Mouse (Mus musculus) heart, embryonic 16.5 days (tissue): ENCODE data around the gene Zfp518b. TPM values are rescaled to one million over a fixed set of nuclear protein-coding genes. Genes with fewer than 3 reads are reported as not detected.

ENCODE experiments used
- ATAC-seq: fragments of 200-750 bp; cut with Nextera tagmentation; replicated peaks from 2 replicates; pipeline ENCODE4 v1.8.0; 2017; ENCODE audit warnings: moderate number of reproducible peaks; ENCODE audit not compliant: insufficient read depth, low FRiP score; ENCODE audit errors: extremely low read depth
- H3K27ac ChIP-seq: fragments of 300-500 bp; sonication (generic); 2 replicates; pipeline ENCODE4 v1.5.1; 2014; ENCODE audit warnings: mild to moderate bottlenecking, low read length, control low read depth, moderate library complexity
- H3K27me3 ChIP-seq: fragments of 300-500 bp; sonication (generic); 2 replicates; pipeline ENCODE4 v1.6.1; 2014; ENCODE audit warnings: low read length, mixed read lengths; ENCODE audit not compliant: control insufficient read depth, insufficient read depth
- H3K36me3 ChIP-seq: fragments of 300-500 bp; sonication (generic); 2 replicates; pipeline ENCODE4 v1.6.1; 2014; ENCODE audit not compliant: control insufficient read depth, insufficient read depth
- H3K4me1 ChIP-seq: fragments of 300-500 bp; sonication (generic); 2 replicates; pipeline ENCODE4 v1.6.1; 2014; ENCODE audit warnings: low read length, mixed read lengths; ENCODE audit not compliant: control insufficient read depth, insufficient read depth
- H3K4me2 ChIP-seq: fragments of 300-500 bp; sonication (generic); 2 replicates; pipeline ENCODE4 v1.6.1; 2014; ENCODE audit warnings: low read depth, mild to moderate bottlenecking, control low read depth, low read length
- H3K4me3 ChIP-seq: fragments of 300-500 bp; sonication (generic); 2 replicates; pipeline ENCODE4 v1.5.1; 2014; ENCODE audit warnings: mild to moderate bottlenecking, control low read depth, low read length
- H3K9ac ChIP-seq: fragments of 300-500 bp; sonication (generic); 2 replicates; pipeline ENCODE4 v1.6.1; 2014; ENCODE audit warnings: low read length, control low read depth
- H3K9me3 ChIP-seq: fragments of 300-500 bp; sonication (generic); replicated peaks from 2 replicates; pipeline ENCODE4 v1.6.1; 2016; ENCODE audit warnings: low read length; ENCODE audit not compliant: control insufficient read depth
- whole genome bisulfite sequencing: fragments of 180-500 bp; shearing (Covaris S2); extraction: QIAGEN DNeasy Blood & Tissue Kit; methylation state at CpG from one replicate; pipeline ENCODE4 v1.1.7; 2014; 5-methylcytosine and 5-hydroxymethylcytosine counted together
- polyA plus RNA-seq: library from polyadenylated mRNA; unstranded; fragments of >200 nt; fragmentation: Nextera tagmentation; extraction: Ambion mirVana; gene quantifications from 2 replicates; pipeline ENCODE4 v1.2.1, GENCODE M21; 2015

Gene Zfp518b
- polyA plus RNA-seq = 6.9 and 7.4 TPM in 2 replicates

GRCm38 (mm10) chr5:38684164-38684911 lies at the start of gene Zfp518b:
Zfp518b (minus strand) TSS chr5:38684826.
- WGBS = under 1% methylated on average over 89 of the region's 89 CpGs
- Histone ChIP-seq H3K4me3 (peak within 1 kb of the TSS; percentile 71), H3K9ac (peak within 1 kb of the TSS; percentile 88), H3K9me3 (no peaks in the 10 kb centered on the region), H3K4me1 (peaks cover 3% of the 10 kb centered on the region; the same call in 1 of the 2 replicates), H3K36me3 (peaks cover 11% of the 10 kb centered on the region; the same call in 1 of the 2 replicates), H3K27me3 (no peaks in the 10 kb centered on the region), H3K4me2 (peak within 1 kb of the TSS; percentile 96), H3K27ac (peak within 1 kb of the TSS; percentile 71)
- peak; percentile 90 for ATAC-seq

- WGBS = 59% methylated on average over 11 of the region's 11 CpGs
- Histone ChIP-seq H3K27me3 (no peaks in the 10 kb centered on the region), H3K9me3 (no peaks in the 10 kb centered on the region)
These were observed 24.4 kb upstream of the Zfp518b start for GRCm38 (mm10) chr5:38708940-38709581.

GRCm38 (mm10) chr5:38707364-38708075 lies 22.9 kb upstream of the Zfp518b start:
- no peak for ATAC-seq
- WGBS = 66% methylated on average over 7 of the region's 7 CpGs
- H3K36me3 ChIP-seq = no peaks in the 10 kb centered on the region

More at GRCm38 (mm10) chr5:38708940-38709581, 24.4 kb upstream of the Zfp518b start:
- Histone ChIP-seq H3K9ac (no peak overlapping the region), H3K36me3 (no peaks in the 10 kb centered on the region), H3K4me3 (no peak overlapping the region), H3K27ac (no peak overlapping the region), H3K4me1 (no peaks in the 10 kb centered on the region), H3K4me2 (no peak overlapping the region)
- no peak for ATAC-seq

GRCm38 (mm10) chr5:38702941-38703340 lies 18.3 kb upstream of the Zfp518b start:
- Histone ChIP-seq H3K9me3 (no peaks in the 10 kb centered on the region), H3K9ac (no peak overlapping the region), H3K27me3 (no peaks in the 10 kb centered on the region), H3K36me3 (no peaks in the 10 kb centered on the region), H3K4me3 (no peak overlapping the region), H3K27ac (no peak overlapping the region), H3K4me1 (no peaks in the 10 kb centered on the region), H3K4me2 (no peak overlapping the region)
- ATAC-seq = no peak
- 83% methylated on average over 6 of the region's 6 CpGs for WGBS

More at GRCm38 (mm10) chr5:38707364-38708075, 22.9 kb upstream of the Zfp518b start:
- Histone ChIP-seq H3K4me2 (no peak overlapping the region), H3K4me1 (no peaks in the 10 kb centered on the region), H3K9me3 (no peaks in the 10 kb centered on the region), H3K27ac (no peak overlapping the region), H3K27me3 (no peaks in the 10 kb centered on the region), H3K9ac (no peak overlapping the region), H3K4me3 (no peak overlapping the region)

GRCm38 (mm10) chr5:38702091-38702490 lies 17.5 kb upstream of the Zfp518b start:
- Histone ChIP-seq H3K27me3 (no peaks in the 10 kb centered on the region), H3K4me1 (no peaks in the 10 kb centered on the region), H3K9ac (no peak overlapping the region), H3K9me3 (no peaks in the 10 kb centered on the region), H3K4me3 (no peak overlapping the region), H3K27ac (no peak overlapping the region), H3K4me2 (no peak overlapping the region), H3K36me3 (no peaks in the 10 kb centered on the region)
- WGBS = 73% methylated on average over 2 of the region's 2 CpGs
- no peak for ATAC-seq

GRCm38 (mm10) chr5:38698466-38698865 lies 13.8 kb upstream of the Zfp518b start:
- Histone ChIP-seq H3K9ac (no peak overlapping the region), H3K9me3 (no peaks in the 10 kb centered on the region), H3K27ac (no peak overlapping the region), H3K4me2 (no peak overlapping the region), H3K4me1 (no peaks in the 10 kb centered on the region), H3K27me3 (no peaks in the 10 kb centered on the region), H3K36me3 (no peaks in the 10 kb centered on the region), H3K4me3 (no peak overlapping the region)
- WGBS = 67% methylated on average over 5 of the region's 5 CpGs
- ATAC-seq = no peak

GRCm38 (mm10) chr5:38698046-38698445 lies 13.4 kb upstream of the Zfp518b start:
- no peak for ATAC-seq
- Histone ChIP-seq H3K27ac (no peak overlapping the region), H3K4me3 (no peak overlapping the region), H3K27me3 (no peaks in the 10 kb centered on the region), H3K4me2 (no peak overlapping the region), H3K36me3 (no peaks in the 10 kb centered on the region), H3K4me1 (no peaks in the 10 kb centered on the region), H3K9me3 (no peaks in the 10 kb centered on the region), H3K9ac (no peak overlapping the region)
- 66% methylated on average over 3 of the region's 3 CpGs for WGBS

- WGBS = 70% methylated on average over 8 of the region's 8 CpGs
- H3K9me3 ChIP-seq = no peaks in the 10 kb centered on the region
- H3K36me3 ChIP-seq = no peaks in the 10 kb centered on the region
- H3K4me2 ChIP-seq = no peak overlapping the region
- H3K27me3 ChIP-seq = no peaks in the 10 kb centered on the region
- H3K4me1 ChIP-seq = no peaks in the 10 kb centered on the region
- no peak for ATAC-seq
- no peak overlapping the region for H3K9ac ChIP-seq
- no peak overlapping the region for H3K27ac ChIP-seq
- no peak overlapping the region for H3K4me3 ChIP-seq
These were observed 12.2 kb upstream of the Zfp518b start for GRCm38 (mm10) chr5:38696616-38697375.
